Mouse (Mus musculus): ENCODE measurements around the gene Eno3. TPM values are rescaled to one million over a fixed set of nuclear protein-coding genes. Genes with fewer than 3 reads are reported as not detected.

Gene Eno3
- total and polyA plus RNA-seq, 3 experiments = 14.2 to 16.8 TPM; not detected in 1

DNA sequence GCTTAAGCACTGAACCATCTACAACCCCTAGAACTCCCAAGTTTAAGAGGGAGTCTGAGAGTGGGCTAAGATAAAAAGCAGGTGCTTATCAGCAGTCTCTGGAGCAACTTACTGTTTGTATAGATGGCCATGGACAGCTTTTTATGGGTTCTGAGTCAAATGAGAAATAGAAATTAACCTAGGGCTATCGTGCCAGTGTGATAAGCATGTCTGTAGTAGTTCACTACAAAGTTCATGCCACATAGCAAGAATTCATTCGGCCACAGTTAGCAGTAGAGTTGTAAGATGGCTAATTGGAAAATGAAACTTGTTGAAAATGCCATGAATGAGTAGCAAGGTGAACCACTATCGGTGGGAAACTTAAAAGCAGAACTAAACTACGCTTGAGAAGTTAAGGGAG is 8.5 kb upstream of the Eno3 start (continued):
- TF ChIP-seq USF1 (IDR thresholded peaks at IDR 0.05; ENCODE audit: low read depth, low read length) = no peak

DNA sequence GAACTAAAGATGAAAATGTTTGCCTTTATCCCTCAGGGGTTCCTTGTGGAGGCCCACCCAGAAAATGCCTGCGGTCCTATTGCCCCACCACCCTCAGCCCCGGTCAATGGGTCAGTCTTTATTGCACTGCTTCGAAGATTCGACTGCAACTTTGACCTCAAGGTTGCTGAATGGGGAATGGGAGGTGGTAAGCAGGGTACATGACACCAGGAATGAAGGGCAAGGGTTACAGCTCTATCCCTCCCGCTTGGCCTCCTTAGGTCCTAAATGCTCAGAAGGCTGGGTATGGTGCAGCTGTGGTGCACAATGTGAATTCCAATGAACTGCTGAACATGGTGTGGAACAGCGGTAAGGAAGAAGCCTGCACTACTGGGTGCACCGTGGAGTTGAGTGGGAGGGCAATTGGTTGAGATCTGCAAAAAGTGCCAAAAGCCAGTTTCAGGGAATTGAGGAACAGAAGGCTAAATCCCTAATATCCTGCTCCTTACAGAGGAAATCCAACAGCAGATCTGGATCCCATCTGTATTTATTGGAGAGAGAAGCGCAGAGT is 7.7 kb upstream of the Eno3 start:
- peak overlapping the region; percentile 12 to 15; a peak in 3 of 4 replicates for H3K4me3 ChIP-seq (ENCODE audit: control insufficient read depth in 1 of 2, insufficient read depth in 1 of 2, low read depth in 2 of 2, low read length in 2 of 2)
- H3K36me3 ChIP-seq (ENCODE audit: control insufficient read depth in 1 of 2, insufficient read depth in 2 of 2, low read length in 2 of 2) = peaks cover 17 to 54% of the 10 kb centered on the region in 2 experiments
- peaks cover 80% of the 10 kb centered on the region for H3K79me2 ChIP-seq (ENCODE audit: control insufficient read depth, insufficient read depth, low read length, poor library complexity)
- peak overlapping the region; percentile 92 for H3K9ac ChIP-seq (ENCODE audit: control insufficient read depth, low read depth, low read length, poor library complexity, severe bottlenecking)
- DNase-seq (ENCODE audit: low read depth, low spot score) = peak; percentile 38
- H3K27ac ChIP-seq (ENCODE audit: control insufficient read depth, low read depth, low read length) = peak overlapping the region; percentile 95
- no peaks in the 10 kb centered on the region for H3K27me3 ChIP-seq (ENCODE audit: control insufficient read depth in 1 of 2, insufficient read depth in 2 of 2, low read length in 2 of 2)
- no peaks in the 10 kb centered on the region for H3K9me3 ChIP-seq (replicated peaks; ENCODE audit: insufficient read depth, low read length)
- 0 out of 2 replicates have a peak, but pooled peaks have one; percentile 33 for TF ChIP-seq POLR2AphosphoS5 (IDR thresholded peaks at IDR 0.05; ENCODE audit: borderline replicate concordance, low read depth, low read length)
- no peak for TF ChIP-seq TBP (IDR thresholded peaks at IDR 0.05; ENCODE audit: low read depth, low read length)
- peaks cover 12 to 52% of the 10 kb centered on the region in 2 experiments for H3K4me1 ChIP-seq (ENCODE audit: control insufficient read depth in 1 of 2, insufficient read depth in 2 of 2, low read length in 2 of 2)

DNA sequence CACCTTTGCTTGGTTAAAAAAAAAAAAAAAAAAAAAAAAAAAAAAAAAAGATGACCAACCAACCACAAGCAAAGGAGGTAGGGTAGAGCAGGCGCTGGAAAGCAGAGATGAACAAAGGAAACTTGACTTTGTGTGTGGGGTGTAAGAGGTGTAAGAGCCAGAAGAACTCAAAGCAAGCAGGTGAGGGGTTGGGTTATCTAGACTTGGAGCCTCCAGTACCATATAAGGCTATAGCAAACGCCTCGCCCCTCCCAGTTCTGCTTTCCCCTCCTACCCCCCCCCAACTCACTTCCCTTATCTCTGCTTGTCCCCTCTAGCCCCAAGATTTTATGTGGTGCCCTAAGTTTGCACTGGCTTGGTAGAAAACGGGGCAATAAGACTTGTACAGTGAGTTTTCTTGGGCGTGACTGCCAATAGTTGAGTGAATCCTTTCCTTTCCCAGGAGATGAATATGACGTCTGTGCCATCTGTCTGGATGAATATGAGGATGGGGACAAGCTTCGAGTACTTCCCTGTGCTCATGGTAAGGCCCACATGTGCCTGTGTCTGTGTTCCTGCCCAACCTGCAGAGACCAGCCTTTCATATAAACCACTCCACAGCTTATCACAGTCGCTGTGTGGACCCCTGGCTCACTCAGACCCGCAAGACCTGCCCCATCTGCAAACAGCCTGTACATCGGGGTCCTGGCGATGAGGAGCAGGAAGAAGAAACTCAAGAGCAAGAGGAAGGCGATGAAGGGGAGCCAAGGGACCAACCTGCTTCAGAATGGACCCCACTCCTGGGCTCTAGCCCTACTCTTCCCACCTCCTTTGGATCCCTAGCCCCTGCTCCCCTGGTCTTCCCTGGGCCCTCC is 6.5 kb upstream of the Eno3 start:
- Histone ChIP-seq H3K27ac (ENCODE audit: control insufficient read depth, low read depth, low read length) (peak overlapping the region; percentile 95), H3K9ac (ENCODE audit: control insufficient read depth, low read depth, low read length, poor library complexity, severe bottlenecking) (peak overlapping the region; percentile 99), H3K4me3 (ENCODE audit: control insufficient read depth in 1 of 2, insufficient read depth in 1 of 2, low read depth in 2 of 2, low read length in 2 of 2) (peak overlapping the region in 1 of 2 experiments; percentile 1; a peak in 1 of 4 replicates), H3K79me2 (ENCODE audit: control insufficient read depth, insufficient read depth, low read length, poor library complexity) (peaks cover 79% of the 10 kb centered on the region), H3K27me3 (ENCODE audit: control insufficient read depth in 1 of 2, insufficient read depth in 2 of 2, low read length in 2 of 2) (no peaks in the 10 kb centered on the region), H3K4me1 (ENCODE audit: control insufficient read depth in 1 of 2, insufficient read depth in 2 of 2, low read length in 2 of 2) (peaks cover 12 to 49% of the 10 kb centered on the region in 2 experiments), H3K9me3 (replicated peaks; ENCODE audit: insufficient read depth, low read length) (no peaks in the 10 kb centered on the region), H3K36me3 (ENCODE audit: control insufficient read depth in 1 of 2, insufficient read depth in 2 of 2, low read length in 2 of 2) (peaks cover 17 to 52% of the 10 kb centered on the region in 2 experiments)
- DNase-seq (ENCODE audit: low read depth, low spot score) = peak; percentile 95
- TF ChIP-seq E2F4 (IDR thresholded peaks at IDR 0.05; ENCODE audit: borderline replicate concordance, low read depth, low read length) (no peak), SIN3A (IDR thresholded peaks at IDR 0.05; ENCODE audit: low read length) (peak; percentile 78), ZC3H11A (IDR thresholded peaks at IDR 0.05; ENCODE audit: low read depth, low read length) (no peak), POLR2A (IDR thresholded peaks at IDR 0.05; ENCODE audit: control insufficient read depth in 1 of 2, insufficient read depth in 1 of 2, low read depth in 1 of 2, low read length in 2 of 2, poor library complexity in 1 of 2) (peak in 1 of 2 experiments; percentile 62; a peak in 1 of 4 replicates), NELFE (IDR thresholded peaks at IDR 0.05; ENCODE audit: low read depth, low read length) (peak; percentile 43), BHLHE40 (IDR thresholded peaks at IDR 0.05; ENCODE audit: borderline replicate concordance, low read depth, low read length) (no peak), ZKSCAN1 (IDR thresholded peaks at IDR 0.05; ENCODE audit: low read depth, low read length) (no peak), TBP (IDR thresholded peaks at IDR 0.05; ENCODE audit: low read depth, low read length) (no peak), MYB (IDR thresholded peaks at IDR 0.05; ENCODE audit: low read depth, low read length) (no peak), MEF2A (IDR thresholded peaks at IDR 0.05; ENCODE audit: extremely low read depth, insufficient replicate concordance, low read depth, low read length, poor library complexity, severe bottlenecking) (no peak), MYC (IDR thresholded peaks at IDR 0.05; ENCODE audit: low read depth, low read length) (no peak), TAL1 (IDR thresholded peaks at IDR 0.05; ENCODE audit: low read length) (no peak), JUND (IDR thresholded peaks at IDR 0.05; ENCODE audit: low read depth, low read length) (0 out of 2 replicates have a peak, but pooled peaks have one; percentile 26), CHD2 (IDR thresholded peaks at IDR 0.05; ENCODE audit: low read length) (no peak), POLR2AphosphoS5 (IDR thresholded peaks at IDR 0.05; ENCODE audit: borderline replicate concordance, low read depth, low read length) (no peak), USF1 (IDR thresholded peaks at IDR 0.05; ENCODE audit: low read depth, low read length) (no peak), SMC3 (IDR thresholded peaks at IDR 0.05; ENCODE audit: low read depth, low read length) (peak; percentile 16; the same call in 1 of the 2 replicates), ZNF384 (IDR thresholded peaks at IDR 0.05; ENCODE audit: low read depth, low read length) (peak; percentile 61), CTCF (IDR thresholded peaks at IDR 0.05 in 2 of 3, conservative IDR thresholded peaks at IDR 0.05 in 1 of 3; ENCODE audit: control insufficient read depth in 1 of 3, insufficient read depth in 1 of 3, low read depth in 2 of 3, low read length in 3 of 3, poor library complexity in 1 of 3, severe bottlenecking in 1 of 3) (no peak), ELF1 (IDR thresholded peaks at IDR 0.05; ENCODE audit: low read depth, low read length) (0 out of 2 replicates have a peak, but pooled peaks have one; percentile 41), ETS1 (IDR thresholded peaks at IDR 0.05; ENCODE audit: low read depth, low read length) (peak; percentile 70), POLR2AphosphoS2 (IDR thresholded peaks at IDR 0.05; ENCODE audit: low read length) (peak; percentile 72; the same call in 1 of the 2 replicates), USF2 (IDR thresholded peaks at IDR 0.05; ENCODE audit: borderline replicate concordance in 1 of 2, insufficient read depth in 1 of 2, low read depth in 1 of 2, low read length in 2 of 2) (no peak), CHD1 (IDR thresholded peaks at IDR 0.05; ENCODE audit: low read depth, low read length) (no peak), RCOR1 (IDR thresholded peaks at IDR 0.05; ENCODE audit: low read depth, low read length) (peak; percentile 62; the same call in 1 of the 2 replicates), MAX (IDR thresholded peaks at IDR 0.05; ENCODE audit: low read length) (no peak)

Data from MEL (cell line).